Mouse (Mus musculus): ENCODE data around the gene Kif13a.

The Kif13a gene

DNA sequence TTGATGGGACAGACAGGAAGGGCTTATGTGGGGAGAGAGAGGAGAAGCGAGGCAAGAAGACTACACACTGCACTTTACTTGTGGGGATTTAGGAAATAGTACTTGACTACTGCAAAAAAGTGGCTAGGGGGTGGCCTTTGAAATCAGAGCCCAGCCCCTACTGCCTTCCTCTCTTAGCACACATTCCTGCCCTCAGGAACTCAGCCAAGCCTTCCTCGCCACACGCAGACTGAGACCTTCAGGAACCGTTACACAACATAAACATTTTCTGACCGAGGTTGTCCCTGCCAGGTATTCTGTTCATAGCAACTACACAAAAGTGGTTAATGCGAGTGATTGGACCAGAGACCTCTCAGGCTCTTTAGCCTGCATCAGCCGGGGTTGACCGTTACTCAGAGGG, 8.1 kb downstream of the Kif13a start:
- DNase-seq (ENCODE audit: low read depth) = no peak

GRCm38 (mm10) chr13:46919797-46920196, 9.9 kb downstream of the Kif13a start:
- no peak for DNase-seq (ENCODE audit: low read depth)

- no peak for DNase-seq (ENCODE audit: low read depth)
These were observed 11.2 kb downstream of the Kif13a start for GRCm38 (mm10) chr13:46918509-46918908.

DNA sequence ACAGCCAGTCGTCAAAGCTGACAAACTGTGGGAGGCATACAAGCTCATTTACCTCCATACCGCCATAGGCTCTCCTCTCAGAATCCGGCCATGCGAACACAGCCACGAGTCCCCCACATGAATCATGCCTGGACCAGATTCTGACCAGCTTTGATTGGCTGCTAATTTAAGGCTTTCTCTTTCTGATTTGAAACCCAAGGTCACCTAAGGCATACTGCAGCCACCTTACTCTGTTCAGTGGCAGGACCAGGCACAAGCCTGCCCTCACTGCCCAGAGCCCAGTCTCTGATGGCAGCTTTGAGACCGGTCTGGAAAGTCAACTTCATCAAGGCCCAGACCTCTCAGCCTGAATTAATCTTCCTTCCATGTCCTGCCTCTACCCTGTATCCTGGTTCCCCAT, 17.7 kb downstream of the Kif13a start:
- no peak for DNase-seq (ENCODE audit: low read depth)

- DNase-seq (ENCODE audit: low read depth) = no peak
These were observed 18.6 kb downstream of the Kif13a start for GRCm38 (mm10) chr13:46911018-46911419.

DNA sequence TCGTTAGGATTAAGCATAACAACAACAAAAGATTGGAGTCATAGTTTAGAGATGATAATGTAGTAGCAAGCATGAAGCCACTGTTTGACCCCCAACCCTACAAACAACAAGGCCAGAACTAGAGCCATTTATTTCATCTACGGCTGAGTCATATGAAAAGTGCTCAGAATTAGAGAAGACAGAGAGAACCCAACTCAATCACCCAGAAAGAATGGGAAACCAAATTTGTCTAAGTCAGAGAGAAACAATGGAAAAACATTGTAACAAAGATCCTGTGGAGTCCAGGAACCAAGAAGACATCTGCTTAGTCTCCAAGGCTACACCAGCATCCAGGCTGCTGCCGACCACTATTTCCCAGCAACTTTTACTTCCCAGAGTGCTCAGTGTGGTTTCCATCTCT, 19.7 kb downstream of the Kif13a start:
- DNase-seq (ENCODE audit: low read depth) = no peak

DNA sequence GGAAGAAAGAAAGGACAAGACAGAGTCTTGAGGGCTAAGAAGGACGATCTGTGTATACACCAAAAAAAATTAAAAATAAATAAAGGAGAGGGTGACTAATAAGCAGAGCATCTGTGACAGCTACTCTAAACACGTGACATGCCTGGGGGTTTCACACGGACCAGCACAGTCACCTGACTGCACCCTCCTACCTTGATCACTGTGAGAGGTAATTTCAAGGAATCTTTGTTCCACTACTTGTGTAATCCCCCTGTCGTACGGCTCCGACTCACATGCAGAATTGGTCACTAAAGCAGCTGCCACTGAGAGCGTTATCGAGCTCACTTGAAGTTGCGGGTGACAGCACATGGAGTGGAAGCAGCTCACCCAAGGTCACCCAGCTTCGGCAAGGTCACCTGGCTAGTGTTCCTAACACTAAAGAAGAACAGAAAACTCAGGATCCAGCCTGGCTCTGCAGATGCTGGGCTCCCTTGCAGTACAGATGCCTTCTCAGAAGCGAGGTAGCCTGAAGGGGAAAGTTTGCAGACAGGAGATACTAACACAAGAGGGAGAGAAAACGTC, 20.6 kb downstream of the Kif13a start:
- no peak for DNase-seq (ENCODE audit: low read depth)

GRCm38 (mm10) chr13:46908387-46908786, 21.3 kb downstream of the Kif13a start:
- no peak for DNase-seq (ENCODE audit: low read depth)

- no peak for DNase-seq (ENCODE audit: low read depth)
These were observed 21.8 kb downstream of the Kif13a start for GRCm38 (mm10) chr13:46907861-46908260.

- DNase-seq (ENCODE audit: low read depth) = no peak
These were observed 22.6 kb downstream of the Kif13a start for GRCm38 (mm10) chr13:46907115-46907514.

DNA sequence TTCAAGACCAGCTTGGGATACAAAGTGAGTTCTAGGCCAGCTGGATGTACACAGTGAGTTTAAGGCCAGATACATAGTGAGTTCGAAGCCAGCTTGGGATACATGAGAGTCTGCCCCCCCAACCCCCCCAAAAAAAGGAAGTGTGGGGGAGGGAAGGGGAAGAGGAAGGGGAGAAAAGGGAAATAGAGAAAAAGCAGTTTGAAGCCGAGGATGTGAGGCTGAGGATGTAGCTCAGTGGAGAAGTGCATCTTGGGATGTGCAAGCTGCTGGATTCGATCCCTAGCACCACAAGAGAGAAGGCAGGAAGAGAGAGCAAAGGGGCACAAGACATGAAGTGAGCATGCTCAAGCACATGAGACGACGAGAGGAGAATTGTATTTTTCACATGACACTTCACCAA, 23.7 kb downstream of the Kif13a start:
- no peak for DNase-seq (ENCODE audit: low read depth)

- no peak for DNase-seq (ENCODE audit: low read depth)
These were observed 24.6 kb downstream of the Kif13a start for GRCm38 (mm10) chr13:46904982-46905621.

- no peak for DNase-seq (ENCODE audit: low read depth)
These were observed 27.0 kb downstream of the Kif13a start for GRCm38 (mm10) chr13:46902568-46903255.

DNA sequence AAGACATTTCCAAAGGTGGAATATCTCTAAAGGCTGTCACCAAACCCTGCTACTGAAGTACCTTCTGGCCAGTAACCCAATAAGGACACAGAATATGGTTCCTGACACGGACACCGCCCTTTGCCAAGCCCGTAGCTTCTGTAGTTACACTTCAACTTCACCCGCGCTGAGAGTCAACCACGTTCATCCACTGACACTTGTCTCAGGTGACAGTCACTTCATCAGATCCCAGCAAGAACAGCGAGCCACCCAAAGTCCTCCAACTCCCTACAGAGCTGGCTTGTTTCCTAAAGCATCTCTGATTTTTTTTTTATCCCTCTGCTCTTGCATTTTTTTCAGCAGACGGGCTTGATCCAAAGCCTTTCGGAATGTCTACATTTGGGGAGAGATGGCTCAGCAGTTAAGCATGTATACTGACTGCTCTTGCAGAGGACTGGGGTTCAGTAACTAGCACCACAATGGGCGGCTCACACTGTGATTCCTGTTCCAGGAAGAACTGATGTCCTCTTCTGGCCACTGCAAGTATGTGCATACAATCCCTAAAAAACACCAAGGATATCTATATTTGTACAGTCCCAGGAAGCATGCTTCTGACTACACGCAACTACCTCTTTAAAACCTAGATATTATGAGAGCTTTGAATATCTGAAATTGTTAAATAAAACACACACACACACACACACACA, 28.7 kb downstream of the Kif13a start:
- no peak for DNase-seq (ENCODE audit: low read depth)

DNA sequence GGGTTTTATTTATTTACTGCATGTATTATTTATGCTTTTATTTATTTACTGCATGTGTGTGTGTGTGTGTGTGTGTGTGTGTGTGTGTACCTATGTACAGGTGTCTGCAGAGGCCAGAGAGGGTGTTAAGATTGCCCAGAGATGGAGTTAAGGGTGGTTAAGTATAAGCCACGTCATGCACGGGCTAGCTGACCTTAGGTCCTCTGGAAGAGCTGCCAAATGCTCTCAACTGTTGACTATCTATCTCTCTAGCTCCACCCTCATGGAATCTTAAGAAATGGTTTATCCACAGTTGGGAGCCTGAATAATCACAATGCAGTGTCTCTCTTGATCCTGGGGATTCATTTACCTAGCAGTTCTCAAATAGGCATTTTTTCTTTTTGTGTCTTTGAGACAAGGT, 30.8 kb downstream of the Kif13a start:
- no peak for DNase-seq (ENCODE audit: low read depth)

DNA sequence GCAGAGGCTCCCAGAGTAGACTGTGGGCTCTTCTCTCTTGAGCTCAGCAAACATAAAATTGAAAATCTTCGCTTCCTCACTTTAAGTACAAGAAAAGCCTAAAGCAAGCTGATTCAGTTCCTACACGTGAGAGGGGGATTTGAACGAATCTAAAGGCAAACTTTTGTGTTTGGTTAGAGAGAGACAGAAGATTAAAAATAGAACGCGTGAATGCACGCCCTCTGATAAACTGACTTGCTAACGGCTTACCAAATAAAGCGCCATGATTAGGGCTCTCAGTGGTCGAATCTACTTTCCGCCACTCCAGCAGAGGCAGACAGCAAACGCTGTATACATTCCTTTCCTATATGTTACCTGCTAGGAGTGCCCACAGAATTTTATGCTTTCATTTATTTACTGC, 31.3 kb downstream of the Kif13a start:
- no peak for DNase-seq (ENCODE audit: low read depth)

- DNase-seq (ENCODE audit: low read depth) = no peak
These were observed 37.3 kb downstream of the Kif13a start for GRCm38 (mm10) chr13:46892380-46892779.

- no peak for DNase-seq (ENCODE audit: low read depth)
These were observed 41.5 kb downstream of the Kif13a start for GRCm38 (mm10) chr13:46888150-46888683.

DNA sequence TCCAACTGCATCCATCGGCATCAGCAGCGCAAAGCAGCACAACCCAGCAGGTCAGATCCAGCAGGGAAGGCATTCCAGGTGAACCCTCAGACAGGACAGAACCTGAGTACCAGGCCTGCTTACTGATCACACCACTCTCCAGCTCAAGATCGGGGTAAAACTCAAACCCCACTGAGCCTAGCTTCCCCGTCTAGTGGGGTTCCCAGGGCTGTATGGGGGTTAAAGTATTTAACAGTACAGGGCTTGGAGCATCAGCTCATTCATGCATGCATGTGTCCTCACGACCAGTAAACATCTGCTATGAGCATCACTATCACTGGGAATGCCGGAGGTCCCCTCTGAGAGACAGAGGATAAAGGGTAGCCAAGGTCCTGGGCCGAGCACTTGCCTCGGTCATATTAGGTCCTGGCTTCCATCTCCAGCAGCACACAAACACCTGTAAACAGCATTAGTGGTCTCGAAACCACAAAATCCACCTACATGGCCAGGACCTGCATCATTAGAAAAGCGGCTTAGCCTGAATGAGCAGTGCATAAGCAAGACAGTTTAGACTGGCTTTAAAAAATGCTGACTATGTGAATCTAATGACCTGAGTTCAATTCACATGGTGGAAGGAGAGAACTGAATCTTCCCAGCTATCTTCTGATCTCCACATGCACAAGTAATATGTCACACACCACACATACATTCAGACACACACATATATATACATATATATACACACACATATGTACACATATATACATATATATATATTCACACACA, 43.0 kb downstream of the Kif13a start:
- DNase-seq (ENCODE audit: low read depth) = no peak

GRCm38 (mm10) chr13:46885759-46886060, 44.0 kb downstream of the Kif13a start:
- DNase-seq (ENCODE audit: low read depth) = no peak

DNA sequence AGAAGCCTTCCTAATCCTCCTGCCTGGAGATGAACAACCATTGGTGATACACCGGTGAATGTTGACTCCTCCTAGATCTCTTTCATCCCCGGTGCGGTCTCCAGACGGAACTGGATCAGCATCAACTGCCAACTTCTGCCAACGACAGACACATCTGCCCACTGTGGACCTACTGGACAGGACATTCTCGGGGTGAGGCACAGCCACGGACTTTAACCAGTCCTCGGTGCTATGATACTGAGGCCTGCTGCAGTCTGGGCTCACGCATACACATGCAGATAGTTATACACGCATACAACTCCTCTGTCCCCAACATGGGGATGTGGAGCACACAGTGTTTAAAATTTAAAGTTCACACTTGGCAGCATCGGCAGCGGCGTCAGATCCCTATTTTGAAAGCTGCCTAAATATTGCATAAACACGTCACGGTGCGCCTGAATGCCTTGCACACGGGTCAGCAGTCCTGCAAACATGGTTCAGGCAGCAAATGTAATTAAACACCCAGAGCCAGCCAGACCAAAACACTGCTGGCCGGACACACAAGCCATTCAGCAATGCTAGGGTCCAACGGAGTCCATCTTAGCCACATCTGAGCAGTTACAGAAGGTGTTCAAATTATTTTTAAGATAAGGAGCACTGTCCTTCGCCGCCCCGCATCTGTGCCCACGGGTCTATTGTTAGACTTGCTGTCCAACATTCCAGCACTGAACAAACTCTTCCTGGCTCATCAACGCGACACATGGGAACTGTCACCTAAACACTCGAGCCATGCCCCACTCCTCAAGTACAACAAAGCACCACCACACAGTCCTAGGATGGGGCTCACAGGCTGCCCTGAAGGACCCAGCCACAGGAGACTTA, 44.5 kb downstream of the Kif13a start:
- DNase-seq (ENCODE audit: low read depth) = no peak

All from naive thymus-derived CD4-positive, alpha-beta T cell, adult 2 months (primary cell).